In the genomic region with DNA sequence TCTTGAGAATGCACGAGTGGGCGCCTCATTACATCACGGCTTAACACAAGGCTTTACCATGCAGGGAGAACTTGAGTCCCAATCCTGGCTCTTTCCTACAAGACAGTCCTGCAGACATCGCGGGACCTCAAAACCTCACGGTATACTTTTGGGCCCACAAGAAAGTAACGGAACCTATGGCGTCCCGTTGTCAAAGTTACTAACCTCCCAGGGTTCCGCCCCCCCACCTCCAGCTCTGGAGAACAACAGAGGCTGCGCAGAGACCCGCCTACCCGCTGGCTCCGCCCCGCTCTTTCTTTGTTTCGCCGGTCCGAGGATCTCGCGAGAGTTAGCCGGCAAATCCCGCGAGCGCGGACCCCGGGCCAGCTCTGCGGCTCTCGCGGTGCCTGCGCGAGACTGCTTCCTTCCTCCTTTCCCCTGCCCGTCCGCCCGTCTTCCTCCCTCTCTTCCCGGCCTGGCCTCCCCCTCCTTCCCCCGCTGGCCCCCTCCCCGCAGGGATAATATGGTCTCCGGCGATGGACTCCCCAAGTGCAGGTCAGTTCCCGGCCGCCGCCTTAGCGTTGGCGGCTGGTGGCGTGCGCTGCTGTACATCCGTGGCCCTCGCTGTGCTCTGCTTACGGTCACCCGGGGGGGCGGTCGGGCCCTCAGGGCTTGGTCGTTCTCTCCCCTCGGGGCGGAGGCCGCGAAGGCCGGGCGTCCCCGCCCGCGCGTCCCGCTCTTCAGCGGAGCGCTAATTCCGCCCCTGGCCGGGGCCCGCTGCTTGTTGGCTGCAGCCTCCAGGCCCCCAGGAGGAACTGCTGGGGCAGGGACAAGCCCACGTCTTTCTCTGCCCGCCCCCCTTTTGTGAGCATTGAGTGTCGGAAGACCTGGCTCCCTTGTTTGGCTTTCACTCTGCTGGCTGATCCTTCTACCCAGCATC, we compare ENCODE assay signal across 8 mouse cellular contexts. TPM values are rescaled to one million over a fixed set of nuclear protein-coding genes. Genes with fewer than 3 reads are reported as not detected.
DNase-seq lines count a peak whose midpoint lies in the region; ATAC-seq and TF ChIP-seq lines count a peak whose summit lies in the region.

A gene (plus strand): TSS at position 427 of the 919 bp plus-strand sequence.

- TF ChIP-seq CTCF in G1E (IDR thresholded peaks at IDR 0.05; ENCODE audit: low read depth, low read length): no peak
- TF ChIP-seq CTCF in forebrain, postnatal 0 days (IDR thresholded peaks at IDR 0.05; ENCODE audit: low read depth): no peak

- peak; percentile 92 for DNase-seq in G1E (ENCODE audit: low spot score)
- DNase-seq in cerebellum, adult 18-20 months: peak; percentile 99
- DNase-seq in forebrain, postnatal 0 days: peak; percentile 99
- DNase-seq in heart, postnatal 4 days: peak; percentile 100
- peak; percentile 96 to 99 for DNase-seq in layer of hippocampus, adult 8-10 months (ENCODE audit: low spot score in 2 of 2)
- peak; percentile 97 for DNase-seq in ovary, adult 18-20 months (ENCODE audit: low spot score)
- peak; percentile 98 for DNase-seq in thymus, postnatal 0 days (ENCODE audit: low spot score)

- H3K4me2 ChIP-seq in forebrain, postnatal 0 days (ENCODE audit: low read depth): peak within 1 kb of the TSS; percentile 64
- H3K4me2 ChIP-seq in lung, embryonic 15.5 days: peak within 1 kb of the TSS; percentile 60

- H3K9ac ChIP-seq in forebrain, postnatal 0 days: peak within 1 kb of the TSS; percentile 100
- H3K9ac ChIP-seq in lung, embryonic 15.5 days: peak within 1 kb of the TSS; percentile 93

- H3K27me3 ChIP-seq in G1E (ENCODE audit: insufficient read depth, low read length): peaks cover 7% of the 10 kb centered on the region; the same call in 1 of the 2 replicates
- H3K27me3 ChIP-seq in forebrain, postnatal 0 days (ENCODE audit: insufficient read depth, low read length): no peaks in the 10 kb centered on the region
- H3K27me3 ChIP-seq in lung, embryonic 15.5 days: no peaks in the 10 kb centered on the region

- H3K27ac ChIP-seq in forebrain, postnatal 0 days (ENCODE audit: low read depth, low read length): peak within 1 kb of the TSS; percentile 95
- H3K27ac ChIP-seq in lung, embryonic 15.5 days: peak within 1 kb of the TSS; percentile 89

- H3K4me1 ChIP-seq in G1E (ENCODE audit: insufficient read depth, low read depth, low read length): peaks cover 28% of the 10 kb centered on the region
- peaks cover 11% of the 10 kb centered on the region for H3K4me1 ChIP-seq in forebrain, postnatal 0 days (ENCODE audit: insufficient read depth)
- peaks cover 17% of the 10 kb centered on the region; the same call in 1 of the 2 replicates for H3K4me1 ChIP-seq in lung, embryonic 15.5 days

- WGBS in forebrain, postnatal 0 days: 3% methylated on average over 72 of the region's 72 CpGs
- 0% methylated on average over 72 of the region's 72 CpGs for WGBS in lung, embryonic 15.5 days

- peak; percentile 85 for ATAC-seq in G1E (ENCODE audit: extremely low read depth, insufficient number of reproducible peaks, low FRiP score, poor library complexity, severe bottlenecking)
- ATAC-seq in forebrain, postnatal 0 days: peak; percentile 99
- ATAC-seq in lung, embryonic 15.5 days (ENCODE audit: borderline replicate concordance, extremely low read depth, low FRiP score, low TSS enrichment): peak; percentile 98

- peak within 1 kb of the TSS; percentile 93 for H3K4me3 ChIP-seq in G1E (ENCODE audit: low read depth, low read length)
- H3K4me3 ChIP-seq in forebrain, postnatal 0 days (ENCODE audit: low read depth, low read length): peak within 1 kb of the TSS; percentile 94
- peak within 1 kb of the TSS; percentile 73 for H3K4me3 ChIP-seq in lung, embryonic 15.5 days

- peaks cover 35% of the 10 kb centered on the region for H3K36me3 ChIP-seq in G1E (replicated peaks)
- H3K36me3 ChIP-seq in forebrain, postnatal 0 days (ENCODE audit: insufficient read depth): peaks cover 22% of the 10 kb centered on the region
- H3K36me3 ChIP-seq in lung, embryonic 15.5 days: peaks cover 26% of the 10 kb centered on the region

- no peaks in the 10 kb centered on the region for H3K9me3 ChIP-seq in G1E (replicated peaks)
- H3K9me3 ChIP-seq in forebrain, postnatal 0 days (ENCODE audit: low read length): no peaks in the 10 kb centered on the region
- no peaks in the 10 kb centered on the region for H3K9me3 ChIP-seq in lung, embryonic 15.5 days

RNA-seq across cellular contexts. Expression of the gene that starts here (rescaled TPM):
- total RNA-seq in G1E (2014; fragmentation: Nextera tagmentation) (60.7 and 70.9 TPM in 2 replicates), G1E (2017) (46.0 and 47.0 TPM in 2 replicates)
- 1.4 and 2.1 TPM in 2 replicates for polyA plus RNA-seq in G1E (2012)
- total RNA-seq in forebrain, postnatal 0 days (2014; rRNA removed): 47.7 and 54.7 TPM in 2 replicates
- polyA plus RNA-seq in forebrain, postnatal 0 days (2015; fragmentation: Nextera tagmentation; extraction: Ambion mirVana): 12.0 and 18.5 TPM in 2 replicates
- total RNA-seq in heart, postnatal 4 days (2021): 10 to 100 TPM; 47.3 to 48.2 TPM
- total RNA-seq in layer of hippocampus, adult 8-10 months (2022): 10 to 100 TPM; 45.5 to 53.2 (median 51.0) TPM
- 29.1 and 29.7 TPM in 2 replicates for polyA plus RNA-seq in lung, embryonic 15.5 days (2015; fragmentation: Nextera tagmentation; extraction: Ambion mirVana)
- 20.7 and 20.8 TPM in 2 replicates for polyA plus RNA-seq in thymus, postnatal 0 days (2015; fragmentation: Nextera tagmentation; extraction: Ambion mirVana)

Comparison
In these comparisons a context has a peak if more than half of its experiments do, and no peak if none do; other contexts are left out.
1. Peak in every context shown above with its lines: DNase-seq, ATAC-seq, H3K4me3 ChIP-seq and H3K27ac ChIP-seq.